Mouse (Mus musculus) neural tube, embryonic 14.5 days (tissue): ENCODE measurements around the gene Prmt8. TPM values are rescaled to one million over a fixed set of nuclear protein-coding genes. Genes with fewer than 3 reads are reported as not detected.

Source experiments
- ATAC-seq: fragments of 200-750 bp; cut with Nextera tagmentation; 2 replicates; pipeline ENCODE4 v1.8.0; 2017; ENCODE audit warnings: low read depth, mild to moderate bottlenecking, moderate TSS enrichment, moderate library complexity
- H3K27ac ChIP-seq: fragments of 300-500 bp; sonication (generic); 2 replicates; pipeline ENCODE4 v1.5.1; 2014; ENCODE audit warnings: low read depth, mild to moderate bottlenecking, control low read depth, low read length, moderate library complexity, mixed read lengths
- H3K27me3 ChIP-seq: fragments of 300-500 bp; sonication (generic); 2 replicates; pipeline ENCODE4 v1.6.1; 2014; ENCODE audit warnings: low read length; ENCODE audit not compliant: control insufficient read depth, insufficient read depth
- H3K36me3 ChIP-seq: fragments of 300-500 bp; sonication (generic); 2 replicates; pipeline ENCODE4 v1.6.1; 2014; ENCODE audit warnings: low read length, mixed read lengths; ENCODE audit not compliant: control insufficient read depth, insufficient read depth
- H3K4me1 ChIP-seq: fragments of 300-500 bp; sonication (generic); 2 replicates; pipeline ENCODE4 v1.6.1; 2014; ENCODE audit warnings: low read length; ENCODE audit not compliant: control insufficient read depth, insufficient read depth
- H3K4me2 ChIP-seq: fragments of 300-500 bp; sonication (generic); 2 replicates; pipeline ENCODE4 v1.6.1; 2014; ENCODE audit warnings: mild to moderate bottlenecking, low read depth, low read length, control low read depth
- H3K4me3 ChIP-seq: fragments of 300-500 bp; sonication (generic); 2 replicates; pipeline ENCODE4 v1.5.1; 2014; ENCODE audit warnings: low read depth, low read length, control low read depth, mixed read lengths
- H3K9ac ChIP-seq: fragments of 300-500 bp; sonication (generic); replicated peaks from 2 replicates; pipeline ENCODE4 v1.6.1; 2014; ENCODE audit warnings: low read depth, mild to moderate bottlenecking, control low read depth, low read length, mixed read lengths
- H3K9me3 ChIP-seq: fragments of 300-500 bp; sonication (generic); 2 replicates; pipeline ENCODE4 v1.6.1; 2016; ENCODE audit warnings: low read length; ENCODE audit not compliant: control insufficient read depth
- WGBS: fragments of 180-500 bp; shearing (Covaris S2); extraction: QIAGEN DNeasy Blood & Tissue Kit; methylation state at CpG from one replicate; pipeline ENCODE4 v1.1.7; 2014; 5-methylcytosine and 5-hydroxymethylcytosine counted together
- polyA plus RNA-seq: library from polyadenylated mRNA; unstranded; fragments of >200 nt; fragmentation: Nextera tagmentation; extraction: Ambion mirVana; gene quantifications from 2 replicates; pipeline ENCODE4 v1.2.1, GENCODE M21; 2014

Prmt8 gene
- polyA plus RNA-seq, 1 experiment from 2014 or later, result 45.9 TPM

DNA sequence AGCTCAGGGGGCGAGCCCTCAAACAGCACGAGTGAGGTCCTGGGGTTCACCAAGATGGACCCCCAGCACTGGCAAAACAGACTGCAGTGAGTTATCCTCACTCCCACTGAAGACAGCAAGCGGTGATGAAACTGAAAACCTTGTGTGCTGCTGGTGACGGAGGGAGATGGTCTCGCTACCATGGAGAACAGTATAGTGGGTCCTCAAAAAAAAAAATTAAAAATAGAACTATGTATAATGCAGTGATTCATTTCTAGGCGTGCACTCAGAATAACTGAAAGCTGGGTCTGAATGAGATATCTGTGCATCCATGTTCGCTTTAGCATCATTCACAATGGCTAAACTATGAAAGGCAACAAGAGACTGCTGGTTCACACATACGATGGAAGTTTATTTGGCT, 20.5 kb downstream of the Prmt8 start:
- Histone ChIP-seq H3K4me1 (0 out of 2 replicates have a peak, but pooled peaks cover 6% of the 10 kb centered on the region), H3K9me3 (no peaks in the 10 kb centered on the region), H3K27me3 (no peaks in the 10 kb centered on the region), H3K27ac (no peak overlapping the region), H3K36me3 (no peaks in the 10 kb centered on the region), H3K4me3 (no peak overlapping the region), H3K9ac (no peak overlapping the region), H3K4me2 (no peak overlapping the region)
- 87% methylated on average over 8 of the region's 8 CpGs for WGBS
- no peak for ATAC-seq

GRCm38 (mm10) chr6:127742290-127742689, 27.0 kb downstream of the Prmt8 start:
- Histone ChIP-seq H3K4me3 (no peak overlapping the region), H3K4me2 (no peak overlapping the region), H3K9me3 (no peaks in the 10 kb centered on the region), H3K27me3 (no peaks in the 10 kb centered on the region), H3K9ac (no peak overlapping the region), H3K4me1 (peaks cover 8% of the 10 kb centered on the region; the same call in 1 of the 2 replicates), H3K36me3 (no peaks in the 10 kb centered on the region), H3K27ac (no peak overlapping the region)
- no peak for ATAC-seq
- 93% methylated on average over 12 of the region's 12 CpGs for WGBS

- Histone ChIP-seq H3K27me3 (no peaks in the 10 kb centered on the region), H3K4me2 (no peak overlapping the region), H3K36me3 (no peaks in the 10 kb centered on the region), H3K9ac (no peak overlapping the region), H3K27ac (no peak overlapping the region), H3K4me1 (peaks cover 10% of the 10 kb centered on the region; the same call in 1 of the 2 replicates), H3K4me3 (no peak overlapping the region), H3K9me3 (no peaks in the 10 kb centered on the region)
- ATAC-seq, result no peak
- 86% methylated on average over 6 of the region's 6 CpGs for WGBS
These were observed 28.1 kb downstream of the Prmt8 start for GRCm38 (mm10) chr6:127741162-127741561.

DNA sequence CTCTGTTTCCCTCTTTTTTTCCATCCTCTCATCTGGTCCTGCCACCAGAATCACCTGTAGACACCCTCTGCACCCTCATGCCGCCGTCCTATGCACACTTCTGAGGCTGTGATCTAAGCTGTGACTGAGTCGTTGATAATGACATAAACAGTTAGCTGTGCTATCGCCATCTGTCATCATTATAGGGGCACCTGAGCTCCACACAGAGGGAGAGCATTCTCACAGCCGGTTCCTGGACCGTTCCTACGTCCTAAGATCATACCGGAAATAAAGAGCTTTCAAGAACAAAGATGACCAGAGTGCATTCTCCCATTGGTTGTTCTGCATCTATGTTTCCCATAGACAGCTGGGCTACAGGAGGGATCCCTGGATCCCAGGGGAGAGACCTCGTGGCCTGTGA, 28.6 kb downstream of the Prmt8 start:
- Histone ChIP-seq H3K36me3 (no peaks in the 10 kb centered on the region), H3K4me2 (no peak overlapping the region), H3K4me1 (peaks cover 15% of the 10 kb centered on the region; the same call in 1 of the 2 replicates), H3K27me3 (no peaks in the 10 kb centered on the region), H3K4me3 (no peak overlapping the region), H3K9ac (no peak overlapping the region), H3K27ac (no peak overlapping the region; the same call in 1 of the 2 replicates), H3K9me3 (no peaks in the 10 kb centered on the region)
- peak; percentile 35 for ATAC-seq
- 36% methylated on average over 9 of the region's 9 CpGs for WGBS

- no peak for ATAC-seq
- H3K4me3 ChIP-seq, result no peak overlapping the region
- 71% methylated on average over 5 of the region's 5 CpGs for WGBS
- no peaks in the 10 kb centered on the region for H3K27me3 ChIP-seq
- H3K27ac ChIP-seq, result no peak overlapping the region
- H3K9me3 ChIP-seq, result no peaks in the 10 kb centered on the region
- no peaks in the 10 kb centered on the region for H3K36me3 ChIP-seq
- H3K4me1 ChIP-seq, result peaks cover 22% of the 10 kb centered on the region; the same call in 1 of the 2 replicates
- no peak overlapping the region for H3K9ac ChIP-seq
- no peak overlapping the region for H3K4me2 ChIP-seq
These were observed 29.4 kb downstream of the Prmt8 start for GRCm38 (mm10) chr6:127739921-127740320.

GRCm38 (mm10) chr6:127735130-127735981, 33.9 kb downstream of the Prmt8 start:
- H3K27me3 ChIP-seq, result no peaks in the 10 kb centered on the region
- H3K4me1 ChIP-seq, result peaks cover 16% of the 10 kb centered on the region; the same call in 1 of the 2 replicates
- no peak overlapping the region for H3K9ac ChIP-seq
- H3K36me3 ChIP-seq, result no peaks in the 10 kb centered on the region
- WGBS, result 19% methylated on average over 13 of the region's 13 CpGs
- peak overlapping the region; percentile 68 for H3K27ac ChIP-seq
- H3K4me2 ChIP-seq, result no peak overlapping the region
- H3K4me3 ChIP-seq, result no peak overlapping the region
- no peaks in the 10 kb centered on the region for H3K9me3 ChIP-seq
- ATAC-seq, result peak; percentile 75

DNA sequence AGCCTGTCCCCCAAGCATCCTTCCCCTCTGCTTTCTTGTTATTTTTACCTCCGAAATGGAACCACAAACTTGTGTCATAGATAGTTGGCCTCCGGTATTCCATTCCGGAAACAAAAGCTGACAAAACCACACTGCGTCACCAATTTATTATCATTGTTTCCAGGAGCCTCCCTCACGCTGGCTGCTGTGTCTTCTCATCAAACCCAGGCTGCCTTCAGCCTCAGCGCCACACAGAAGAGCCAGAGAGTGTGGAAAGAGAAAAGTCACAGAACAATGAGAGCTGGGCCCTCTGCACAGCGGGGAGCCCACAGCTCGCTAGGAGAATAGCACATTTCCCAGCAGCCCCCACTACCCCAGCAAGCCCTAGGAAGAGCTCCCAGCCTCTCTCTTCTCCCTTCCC, 46.1 kb downstream of the Prmt8 start:
- H3K36me3 ChIP-seq, result no peaks in the 10 kb centered on the region
- no peak for ATAC-seq
- WGBS, result 27% methylated on average over 8 of the region's 8 CpGs
- no peaks in the 10 kb centered on the region for H3K9me3 ChIP-seq
- peak overlapping the region; percentile 44 for H3K27ac ChIP-seq
- no peak overlapping the region for H3K4me2 ChIP-seq
- no peak overlapping the region for H3K4me3 ChIP-seq
- H3K27me3 ChIP-seq, result no peaks in the 10 kb centered on the region
- peaks cover 3% of the 10 kb centered on the region; the same call in 1 of the 2 replicates for H3K4me1 ChIP-seq
- H3K9ac ChIP-seq, result 0 out of 2 replicates have a peak overlapping the region, but pooled peaks have one; percentile 21

GRCm38 (mm10) chr6:127719875-127720274, 49.4 kb downstream of the Prmt8 start:
- Histone ChIP-seq H3K9me3 (no peaks in the 10 kb centered on the region), H3K4me1 (peaks cover 13% of the 10 kb centered on the region), H3K27ac (no peak overlapping the region), H3K4me2 (no peak overlapping the region), H3K27me3 (no peaks in the 10 kb centered on the region), H3K9ac (no peak overlapping the region), H3K4me3 (no peak overlapping the region), H3K36me3 (no peaks in the 10 kb centered on the region)
- no peak for ATAC-seq
- 51% methylated on average over 14 of the region's 14 CpGs for WGBS
